In the genomic region with DNA sequence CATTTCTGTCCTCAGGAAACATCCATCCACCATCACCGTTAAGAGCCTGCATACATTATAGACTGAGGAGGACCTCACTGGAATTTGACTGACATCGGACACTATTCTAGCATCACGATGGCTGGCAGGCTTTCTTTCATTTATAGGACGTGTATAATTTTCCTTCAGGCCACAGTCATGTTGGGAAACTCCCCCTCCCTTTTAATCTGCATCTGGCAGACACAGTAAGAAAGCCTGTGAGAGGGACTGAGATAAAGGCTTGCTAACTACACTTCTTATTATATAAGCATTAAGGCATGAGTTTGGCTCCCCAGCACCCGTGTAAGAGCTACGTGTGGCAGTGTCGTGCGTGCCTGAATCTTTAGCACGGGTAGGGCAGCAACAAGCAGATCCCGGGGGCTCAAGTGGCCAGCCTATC, we compare ENCODE assay signal across 24 mouse cellular contexts.
DNase-seq lines count a peak whose midpoint lies in the region; ATAC-seq and TF ChIP-seq lines count a peak whose summit lies in the region.
"Had no signal": no experiment of that assay in that cellular context is flagged by ENCODE, and none has a peak within 500 bp of the region (broad histone marks: within the 10 kb centered on the region; RNA-seq: fewer than 3 reads in every experiment).

No protein-coding gene starts in this region.

- 31% methylated on average over 10 of the region's 10 CpGs for WGBS in forebrain, postnatal 0 days
- WGBS in olfactory bulb, adult 2 months = 25% methylated on average over 10 of the region's 10 CpGs
- WGBS in hindbrain, embryonic 10.5 days = 77% methylated on average over 10 of the region's 10 CpGs

- no peaks in the 10 kb centered on the region for H3K9me3 ChIP-seq in forebrain, postnatal 0 days (ENCODE audit: low read length)
- no peaks in the 10 kb centered on the region for H3K9me3 ChIP-seq in hindbrain, embryonic 10.5 days
- H3K9me3 ChIP-seq: embryonic facial prominence, embryonic 10.5 days; embryonic facial prominence, embryonic 15.5 days had no signal

- H3K9ac ChIP-seq in forebrain, postnatal 0 days = no peak overlapping the region
- H3K9ac ChIP-seq: embryonic facial prominence, embryonic 15.5 days; liver, embryonic 14.5 days had no signal

- TF ChIP-seq POLR2A in olfactory bulb, adult 2 months (IDR thresholded peaks at IDR 0.05; ENCODE audit: insufficient read depth, low read depth, low read length) = no peak

- intact Hi-C loops in heart, postnatal 36 days (cut with DNase I) = no loop called here

- H3K27ac ChIP-seq in forebrain, postnatal 0 days (ENCODE audit: low read depth, low read length) = 0 out of 2 replicates have a peak overlapping the region, but pooled peaks have one; percentile 23
- H3K27ac ChIP-seq in olfactory bulb, adult 2 months (ENCODE audit: insufficient read depth, low read depth, low read length) = peak overlapping the region; percentile 61
- no peak overlapping the region for H3K27ac ChIP-seq in hindbrain, embryonic 10.5 days
- H3K27ac ChIP-seq: embryonic facial prominence, embryonic 10.5 days; embryonic facial prominence, embryonic 15.5 days; kidney, postnatal 0 days; liver, embryonic 14.5 days; macrophage had no signal

- no peak overlapping the region for H3K4me2 ChIP-seq in forebrain, postnatal 0 days (ENCODE audit: low read depth)
- H3K4me2 ChIP-seq: embryonic facial prominence, embryonic 15.5 days had no signal

- 0 out of 2 replicates have a peak, but pooled peaks cover 3% of the 10 kb centered on the region for H3K4me1 ChIP-seq in forebrain, postnatal 0 days (ENCODE audit: insufficient read depth)
- peaks cover 10% of the 10 kb centered on the region for H3K4me1 ChIP-seq in olfactory bulb, adult 2 months (ENCODE audit: control insufficient read depth, insufficient read depth, low read length)
- peaks cover 37% of the 10 kb centered on the region for H3K4me1 ChIP-seq in hindbrain, embryonic 10.5 days (replicated peaks)
- H3K4me1 ChIP-seq: embryonic facial prominence, embryonic 15.5 days had no signal

- no peak overlapping the region for H3K4me3 ChIP-seq in forebrain, postnatal 0 days (ENCODE audit: low read depth, low read length)
- H3K4me3 ChIP-seq in olfactory bulb, adult 2 months (ENCODE audit: insufficient read depth, low read depth, low read length) = no peak overlapping the region
- no peak overlapping the region for H3K4me3 ChIP-seq in hindbrain, embryonic 10.5 days
- H3K4me3 ChIP-seq: embryonic facial prominence, embryonic 10.5 days; embryonic facial prominence, embryonic 15.5 days had no signal

- TF ChIP-seq CTCF in forebrain, postnatal 0 days (IDR thresholded peaks at IDR 0.05; ENCODE audit: low read depth) = no peak
- no peak for TF ChIP-seq CTCF in olfactory bulb, adult 2 months (IDR thresholded peaks at IDR 0.05; ENCODE audit: insufficient read depth, low read depth, low read length)

- peaks cover 3% of the 10 kb centered on the region; the same call in 1 of the 2 replicates for H3K27me3 ChIP-seq in forebrain, postnatal 0 days (ENCODE audit: insufficient read depth, low read length)
- no peaks in the 10 kb centered on the region for H3K27me3 ChIP-seq in hindbrain, embryonic 10.5 days (ENCODE audit: insufficient read depth, poor library complexity, severe bottlenecking)
- H3K27me3 ChIP-seq: embryonic facial prominence, embryonic 15.5 days had no signal

- no peak for ATAC-seq in forebrain, postnatal 0 days
- ATAC-seq: CD4-positive, CD25-positive, alpha-beta regulatory T cell, adult 4 months; hindbrain, embryonic 16.5 days had no signal

- H3K36me3 ChIP-seq in forebrain, postnatal 0 days (ENCODE audit: insufficient read depth) = no peaks in the 10 kb centered on the region
- no peaks in the 10 kb centered on the region for H3K36me3 ChIP-seq in hindbrain, embryonic 10.5 days
- H3K36me3 ChIP-seq: embryonic facial prominence, embryonic 10.5 days; embryonic facial prominence, embryonic 15.5 days had no signal

- DNase-seq in heart, adult 11 months = peak; percentile 86
- no peak for DNase-seq in heart, postnatal 36 days
- peak; percentile 39 for DNase-seq in retina, postnatal 1 day
- no peak for DNase-seq in retina, embryonic 14.5 days (ENCODE audit: low spot score)
- no peak for DNase-seq in forebrain, postnatal 0 days
- no peak for DNase-seq in thymus, postnatal 25 days
- DNase-seq in hindbrain, embryonic 10.5 days (ENCODE audit: low spot score) = no peak
- DNase-seq: adrenal gland, postnatal 25 days; cerebellum, adult 8-10 months; cerebellum, postnatal 25 days; kidney, adult 2 months; kidney, postnatal 4 days; liver; lung, adult 2 months; lung, postnatal 10 days; right cerebral cortex, postnatal 14 days had no signal

Comparison
In these comparisons a context has a peak if more than half of its experiments do, and no peak if none do; other contexts are left out.
1. DNase-seq: peak in heart, adult 11 months (single experiment) and retina, postnatal 1 day (single experiment); none in heart, postnatal 36 days (0 of 2), retina, embryonic 14.5 days (single experiment), forebrain, postnatal 0 days (single experiment), thymus, postnatal 25 days (single experiment) and hindbrain, embryonic 10.5 days (single experiment).